Mouse (Mus musculus) ES-E14 (cell line): ENCODE measurements around the gene Slc6a21. TPM values are rescaled to one million over a fixed set of nuclear protein-coding genes. Genes with fewer than 3 reads are reported as not detected.
A peak's percentile ranks its signal among the peaks of the same experiment; 100 is the strongest.

Experiments used
- DNase-seq: peaks from one replicate; pipeline ENCODE4 v3.0.0-alpha.2; 2013; ENCODE audit warnings: low read depth, low spot score
- H3K27ac ChIP-seq: 2 replicates; pipeline ENCODE4 v1.5.1; 2012; ENCODE audit warnings: low read depth, mild to moderate bottlenecking, low read length, moderate library complexity, mixed read lengths; ENCODE audit not compliant: poor library complexity, insufficient read depth, severe bottlenecking
- H3K36me3 ChIP-seq: 2 replicates; pipeline ENCODE4 v1.6.1; 2012; ENCODE audit warnings: mild to moderate bottlenecking, low read length, moderate library complexity, mixed read lengths; ENCODE audit not compliant: control insufficient read depth, poor library complexity, insufficient read depth, severe bottlenecking
- H3K4me1 ChIP-seq, 2 experiments: fragments of 150-350 bp in 1 of 2; sonication (generic) in 1 of 2; 2 replicates each; pipeline ENCODE4 v1.6.1; 2012; ENCODE audit warnings: low read length in 2 of 2, mild to moderate bottlenecking in 1 of 2, mixed read lengths in 1 of 2; ENCODE audit not compliant: control insufficient read depth in 2 of 2, insufficient read depth in 2 of 2, poor library complexity in 1 of 2
- H3K4me3 ChIP-seq, 2 experiments: fragments of 150-350 bp in 1 of 2; sonication (generic) in 1 of 2; 2 replicates each; pipeline ENCODE4 v1.5.1; 2012; ENCODE audit warnings: low read length in 2 of 2, low read depth in 1 of 2, mild to moderate bottlenecking in 1 of 2, mixed read lengths in 1 of 2; ENCODE audit not compliant: insufficient read depth in 1 of 2, poor library complexity in 1 of 2, severe bottlenecking in 1 of 2
- H3K9ac ChIP-seq: 2 replicates; pipeline ENCODE4 v1.6.1; 2012; ENCODE audit warnings: low read depth, mild to moderate bottlenecking, low read length, mixed read lengths; ENCODE audit not compliant: poor library complexity, insufficient read depth, severe bottlenecking
- H3K9me3 ChIP-seq: fragments of 150-350 bp; sonication (generic); 2 replicates; pipeline ENCODE4 v1.6.1; 2012; ENCODE audit warnings: low read depth, mild to moderate bottlenecking, low read length; ENCODE audit not compliant: control insufficient read depth, insufficient read depth
- CHD2 ChIP-seq: IDR thresholded peaks from 2 replicates; pipeline ENCODE4 v1.6.1; 2014; ENCODE audit warnings: mild to moderate bottlenecking, low read depth, low read length, inconsistent platforms
- HCFC1 ChIP-seq: IDR thresholded peaks from 2 replicates; pipeline ENCODE4 v1.6.1; 2012; ENCODE audit warnings: low read length, inconsistent platforms, borderline replicate concordance; ENCODE audit not compliant: insufficient read depth
- MAFK ChIP-seq: IDR thresholded peaks from 2 replicates; pipeline ENCODE4 v1.6.1; 2014; ENCODE audit warnings: mild to moderate bottlenecking, low read depth, low read length, inconsistent platforms; ENCODE audit not compliant: insufficient read depth
- ZC3H11A ChIP-seq: IDR thresholded peaks from 2 replicates; pipeline ENCODE4 v1.6.1; 2012; ENCODE audit warnings: low read depth, mild to moderate bottlenecking, inconsistent platforms, low read length, borderline replicate concordance
- ZNF384 ChIP-seq: IDR thresholded peaks from 2 replicates; pipeline ENCODE4 v1.6.1; 2012; ENCODE audit warnings: low read depth, low read length, inconsistent platforms
- in situ Hi-C, 2 experiments: fragments of 600-800 bp; cut with MboI; formaldehyde crosslinking; loops; one replicate each; pipeline ENCODE4 v1.15.1; 2025; ENCODE audit warnings: low sequenced_read_pairs in 2 of 2, inconsistent platforms in 1 of 2; ENCODE audit not compliant: unreplicated experiment in 2 of 2
- total RNA-seq: library from RNA; depleted of rRNA; stranded (reverse); fragments of 300-350 nt; gene quantifications from 2 replicates; pipeline ENCODE4 v1.2.3, GENCODE M21; 2012

Gene Slc6a21
- total RNA-seq, 1 experiment = 0.67 TPM

DNA sequence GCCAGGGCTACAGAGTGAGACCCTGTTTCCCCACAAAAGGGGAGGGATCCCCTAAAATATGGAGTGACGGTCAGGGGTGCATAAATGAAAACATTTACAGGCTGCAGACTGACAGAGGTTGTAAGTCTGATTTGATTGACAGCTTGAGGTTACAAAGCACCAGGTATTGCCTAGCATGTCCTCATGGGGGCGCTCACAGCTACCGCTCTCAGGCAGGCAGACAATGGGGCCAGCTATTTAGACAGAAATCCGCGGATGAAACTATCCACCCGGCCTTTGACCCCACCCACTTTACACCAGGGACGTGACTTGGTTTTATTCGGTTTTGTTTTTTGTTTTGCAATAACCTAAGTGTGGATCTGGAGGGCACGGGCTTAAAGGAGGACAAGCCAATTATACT is 32.1 kb downstream of the Slc6a21 start:
- in situ Hi-C loops = no loop called here
- Histone ChIP-seq H3K4me1 (peaks cover 0 to 11% of the 10 kb centered on the region in 2 experiments; a peak in 2 of 4 replicates), H3K9ac (no peak overlapping the region), H3K4me3 (no peak overlapping the region), H3K36me3 (peaks cover 9% of the 10 kb centered on the region; the same call in 1 of the 2 replicates), H3K9me3 (no peaks in the 10 kb centered on the region), H3K27ac (no peak overlapping the region)
- DNase-seq = peak; percentile 73
- no peak for TF ChIP-seq MAFK
- 0 out of 2 replicates have a peak, but pooled peaks have one; percentile 15 for TF ChIP-seq ZC3H11A

DNA sequence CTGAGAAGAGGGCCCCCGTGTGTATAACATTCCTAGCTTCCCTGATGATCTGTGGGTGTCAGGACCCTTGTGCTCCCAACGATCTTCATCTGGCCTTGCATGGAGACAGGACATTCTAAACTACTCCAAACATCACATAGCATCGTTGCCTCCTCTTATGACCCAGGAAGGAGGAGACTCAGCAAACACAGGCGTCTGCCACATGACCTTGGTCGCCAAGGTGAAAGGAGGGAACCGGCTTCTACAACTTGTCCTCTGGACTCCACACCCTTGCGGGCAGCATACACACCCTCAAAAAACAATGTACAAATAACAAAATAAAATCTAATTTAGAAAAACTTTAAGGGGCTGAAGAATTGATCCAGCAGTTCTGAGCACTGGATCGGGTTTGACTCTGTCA is 34.7 kb downstream of the Slc6a21 start:
- Histone ChIP-seq H3K4me3 (no peak overlapping the region), H3K27ac (no peak overlapping the region), H3K36me3 (peaks cover 15% of the 10 kb centered on the region; the same call in 1 of the 2 replicates), H3K9me3 (no peaks in the 10 kb centered on the region), H3K9ac (no peak overlapping the region), H3K4me1 (peaks cover 0 to 8% of the 10 kb centered on the region in 2 experiments; a peak in 2 of 4 replicates)
- TF ChIP-seq HCFC1 = no peak
- TF ChIP-seq ZC3H11A = no peak
- TF ChIP-seq CHD2 = no peak
- TF ChIP-seq MAFK = no peak
- no peak for TF ChIP-seq ZNF384
- in situ Hi-C loops = no loop called here
- DNase-seq = no peak

DNA sequence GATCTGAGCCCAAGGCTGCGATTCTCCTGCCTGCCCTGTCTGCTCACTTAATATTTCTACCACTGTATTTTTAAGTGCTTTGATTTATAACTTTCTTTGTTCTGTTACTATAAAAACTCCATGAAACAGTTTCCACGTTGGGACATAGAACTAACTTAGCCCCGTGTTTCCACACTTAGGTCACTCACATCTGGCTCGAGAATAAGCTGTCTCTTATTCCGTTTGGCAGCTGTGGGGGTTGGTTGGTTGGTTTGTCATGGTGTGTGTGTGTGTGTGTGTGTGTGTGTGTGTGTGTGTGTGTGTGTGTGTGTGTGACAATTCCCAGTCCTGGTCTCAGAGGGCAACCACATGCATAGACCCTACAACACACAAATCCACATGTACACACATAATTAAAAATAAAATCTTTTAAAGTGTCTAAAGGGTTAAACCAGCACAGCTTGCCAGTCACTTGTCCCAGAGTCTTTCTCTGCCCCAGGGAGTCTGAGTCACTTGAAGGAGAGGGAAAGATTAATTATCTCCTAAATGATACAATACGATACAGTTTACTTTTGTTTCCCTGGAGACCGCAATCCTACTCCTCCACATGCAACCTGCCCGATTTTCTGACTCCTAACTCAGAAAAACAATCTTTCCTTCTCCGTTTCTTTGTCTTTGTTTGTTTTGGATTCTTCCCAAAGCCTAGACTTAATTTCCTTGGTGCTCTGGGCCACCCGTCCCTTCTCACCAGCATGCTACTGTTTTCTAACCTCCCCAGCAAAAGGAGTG is 35.6 kb downstream of the Slc6a21 start:
- in situ Hi-C loops = no loop called here
- DNase-seq = no peak
- Histone ChIP-seq H3K4me1 (peaks cover 0 to 12% of the 10 kb centered on the region in 2 experiments; a peak in 2 of 4 replicates), H3K27ac (no peak overlapping the region), H3K4me3 (no peak overlapping the region), H3K36me3 (peaks cover 18% of the 10 kb centered on the region; the same call in 1 of the 2 replicates), H3K9me3 (no peaks in the 10 kb centered on the region), H3K9ac (no peak overlapping the region)
- TF ChIP-seq HCFC1 (no peak), MAFK (no peak), CHD2 (no peak), ZNF384 (no peak), ZC3H11A (no peak)

DNA sequence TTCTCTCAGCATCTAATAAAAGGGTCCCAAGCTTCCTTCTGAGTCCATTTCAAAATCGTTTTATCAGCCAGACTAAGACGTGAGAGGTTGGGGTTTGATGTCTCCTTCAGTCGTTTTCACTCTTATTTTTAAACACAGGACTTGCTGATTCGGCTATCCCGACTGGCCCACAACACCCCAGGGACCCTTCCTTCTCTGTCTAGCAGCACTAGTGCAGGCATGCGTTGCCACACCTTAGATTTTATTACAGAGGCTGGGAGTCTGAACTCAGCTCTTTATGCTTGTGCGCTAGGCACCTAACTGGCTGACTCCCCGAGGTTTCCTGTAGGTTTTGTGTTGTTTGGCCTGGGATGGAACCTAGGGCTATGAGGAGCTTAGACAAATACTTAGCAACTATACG is 36.2 kb downstream of the Slc6a21 start:
- H3K36me3 ChIP-seq = peaks cover 16% of the 10 kb centered on the region; the same call in 1 of the 2 replicates
- H3K4me3 ChIP-seq = no peak overlapping the region
- H3K9ac ChIP-seq = no peak overlapping the region
- TF ChIP-seq ZNF384 (no peak), ZC3H11A (no peak), MAFK (0 out of 2 replicates have a peak, but pooled peaks have one; percentile 3)
- no peak overlapping the region for H3K27ac ChIP-seq
- in situ Hi-C loops = no loop called here
- H3K4me1 ChIP-seq = peaks cover 0 to 12% of the 10 kb centered on the region in 2 experiments; a peak in 2 of 4 replicates
- no peak for DNase-seq
- no peaks in the 10 kb centered on the region for H3K9me3 ChIP-seq

DNA sequence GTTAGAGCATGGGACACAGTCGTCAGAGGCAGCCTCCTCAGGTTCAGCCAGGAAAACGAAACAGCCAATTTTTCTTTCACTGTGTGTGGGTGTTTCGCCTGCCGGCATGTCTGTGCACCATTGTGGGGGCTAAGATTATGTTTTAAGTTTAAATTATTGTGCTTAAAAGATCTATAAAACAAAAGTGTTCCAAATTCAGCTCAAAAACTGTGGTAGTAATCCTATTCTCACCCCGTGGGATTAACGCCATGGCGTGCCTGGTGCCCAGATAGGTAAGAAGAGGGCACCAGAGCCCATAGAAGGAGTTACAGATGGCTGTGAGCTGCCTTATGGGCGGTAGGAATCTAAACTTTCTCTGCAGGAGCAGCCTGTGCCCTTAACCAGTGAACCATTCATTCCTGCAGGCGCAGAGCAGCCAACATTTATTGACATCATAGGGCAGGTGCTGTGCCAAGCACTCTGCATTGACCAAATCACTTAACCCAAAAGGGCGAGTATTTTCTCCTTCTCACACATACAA is 37.9 kb downstream of the Slc6a21 start:
- Histone ChIP-seq H3K9me3 (no peaks in the 10 kb centered on the region), H3K4me3 (no peak overlapping the region), H3K36me3 (peaks cover 21% of the 10 kb centered on the region; the same call in 1 of the 2 replicates), H3K4me1 (peaks cover 0 to 7% of the 10 kb centered on the region in 2 experiments; a peak in 1 of 4 replicates), H3K9ac (no peak overlapping the region), H3K27ac (no peak overlapping the region)
- DNase-seq = no peak
- TF ChIP-seq ZC3H11A = no peak
- TF ChIP-seq CHD2 = no peak
- TF ChIP-seq HCFC1 = no peak
- no peak for TF ChIP-seq ZNF384
- TF ChIP-seq MAFK = no peak
- in situ Hi-C loops = no loop called here
